Mouse (Mus musculus) bone marrow, adult 2 months (tissue): ENCODE measurements around the gene Cacna1e.

Source experiments
- CTCF ChIP-seq: fragments of 200-500 bp; IDR thresholded peaks from 2 replicates; pipeline ENCODE4 v1.5.1; 2011; ENCODE audit warnings: low read length, control low read depth; ENCODE audit not compliant: control insufficient read depth, insufficient read depth
- POLR2A ChIP-seq: fragments of 200-500 bp; IDR thresholded peaks from 2 replicates; pipeline ENCODE4 v1.6.1; 2011; ENCODE audit warnings: low read depth, mild to moderate bottlenecking, control low read depth, low read length, borderline replicate concordance; ENCODE audit not compliant: control insufficient read depth

DNA sequence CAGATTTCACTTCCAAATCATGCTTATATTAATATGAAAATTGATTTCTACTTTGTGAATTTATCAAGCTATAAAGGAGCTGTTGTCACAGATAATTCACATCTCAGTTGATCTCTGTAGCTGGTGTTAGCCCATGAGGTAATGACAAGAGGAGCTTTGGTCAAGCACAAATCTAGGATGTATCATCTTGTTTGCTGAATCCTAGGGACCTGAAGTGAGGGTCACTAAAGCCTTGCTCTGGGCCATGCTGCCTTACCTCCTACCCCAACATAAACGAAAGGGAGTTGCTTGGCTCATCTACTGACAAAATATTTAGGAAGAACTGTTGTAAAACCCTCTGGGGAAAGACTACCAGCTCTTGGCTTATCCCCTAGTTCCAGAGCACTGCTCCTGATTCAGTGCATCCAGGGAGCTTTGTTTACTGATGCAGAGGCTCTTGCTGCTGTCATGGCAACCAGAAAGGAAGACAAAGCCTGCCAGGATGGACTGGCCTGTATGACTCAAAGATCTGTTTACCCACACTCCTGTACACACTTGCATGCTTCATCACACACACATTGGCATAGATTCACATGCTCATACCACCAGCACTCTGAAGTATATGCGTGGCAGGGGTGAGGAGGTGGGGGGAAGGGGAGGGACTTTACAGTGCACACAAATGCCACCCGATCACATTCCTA is 384.0 kb downstream of the Cacna1e start:
- TF ChIP-seq POLR2A (no peak), CTCF (no peak)
